In genomic region chr17:84511682-84512515, GRCm38 (mm10) we compare ENCODE assay signal across 8 mouse cellular contexts. TPM values are rescaled to one million over a fixed set of nuclear protein-coding genes. Genes with fewer than 3 reads are reported as not detected.
A peak's percentile ranks its signal among the peaks of the same experiment; 100 is the strongest.
DNase-seq lines count a peak whose midpoint lies in the region; ATAC-seq and TF ChIP-seq lines count a peak whose summit lies in the region.

TSS of gene Plekhh2 (plus strand) at chr17:84511895.

- peak within 1 kb of the TSS; percentile 32; the same call in 1 of the 2 replicates for H3K27ac ChIP-seq in hindbrain, postnatal 0 days

- peak within 1 kb of the TSS; percentile 70 for H3K9ac ChIP-seq in hindbrain, postnatal 0 days (replicated peaks; ENCODE audit: low read length)

- under 1% methylated on average over 77 of the region's 79 CpGs for WGBS in hindbrain, postnatal 0 days

- peak; percentile 68 for ATAC-seq in common myeloid progenitor, adult 5-6 weeks (replicated peaks; ENCODE audit: low read depth, poor library complexity, severe bottlenecking)
- peak; percentile 91 for ATAC-seq in hindbrain, postnatal 0 days
- ATAC-seq in monocyte, adult 5-6 weeks (replicated peaks; ENCODE audit: insufficient number of reproducible peaks, low FRiP score, low TSS enrichment, poor library complexity, severe bottlenecking) = no peak

- TF ChIP-seq CTCF in hindbrain, postnatal 0 days (IDR thresholded peaks at IDR 0.05; ENCODE audit: low read depth) = peak; percentile 28

- no peaks in the 10 kb centered on the region for H3K9me3 ChIP-seq in hindbrain, postnatal 0 days (ENCODE audit: low read length)

- H3K4me2 ChIP-seq in hindbrain, postnatal 0 days (ENCODE audit: low read depth, low read length) = peak within 1 kb of the TSS; percentile 78

- H3K36me3 ChIP-seq in hindbrain, postnatal 0 days (ENCODE audit: insufficient read depth, low read length) = no peaks in the 10 kb centered on the region

- H3K4me1 ChIP-seq in hindbrain, postnatal 0 days (ENCODE audit: insufficient read depth, low read length) = peaks cover 10% of the 10 kb centered on the region; the same call in 1 of the 2 replicates

- peak within 1 kb of the TSS; percentile 78 for H3K4me3 ChIP-seq in hindbrain, postnatal 0 days (ENCODE audit: low read length)

- peak; percentile 67 to 69 for DNase-seq in adrenal gland, adult 18-20 months (ENCODE audit: low spot score in 2 of 2)
- peak; percentile 87 for DNase-seq in gastrocnemius, postnatal 10 days
- peak; percentile 90 for DNase-seq in hindbrain, postnatal 0 days (ENCODE audit: low spot score)
- peak; percentile 69 to 73 for DNase-seq in left cerebral cortex, adult 8-10 months (ENCODE audit: low spot score in 2 of 2)
- DNase-seq in lung, postnatal 4 days = peak; percentile 90 to 93
- DNase-seq in right cerebral cortex, adult 2 months (ENCODE audit: low spot score in 2 of 2) = peak; percentile 83 to 84

- H3K27me3 ChIP-seq in hindbrain, postnatal 0 days (ENCODE audit: insufficient read depth, low read length) = no peaks in the 10 kb centered on the region

RNA-seq across cellular contexts. Expression of gene Plekhh2, which starts in this region (rescaled TPM):
- 1 to 10 TPM; 2.5 to 3.9 TPM for total RNA-seq in adrenal gland, adult 18-20 months (2021)
- total RNA-seq in common myeloid progenitor, adult 5-6 weeks (2017) = not detected in 2 replicates
- 1 to 10 TPM; 8.1 to 9.0 TPM for total RNA-seq in gastrocnemius, postnatal 10 days (2021)
- total RNA-seq in hindbrain, postnatal 0 days (2014; rRNA removed) = 2.6 and 3.7 TPM in 2 replicates
- 1.3 and 1.6 TPM in 2 replicates for polyA plus RNA-seq in hindbrain, postnatal 0 days (2015; fragmentation: Nextera tagmentation; extraction: Ambion mirVana)
- 1 to 10 TPM; 5.0 to 6.0 (median 6.0) TPM for total RNA-seq in left cerebral cortex, adult 8-10 months (2022)
- 0.10 TPM in 1 of 3 replicates, not detected in the others for total RNA-seq in monocyte, adult 5-6 weeks (2017)

Comparison
In these comparisons a context has a peak if more than half of its experiments do, and no peak if none do; other contexts are left out.
1. Peak in ATAC-seq in common myeloid progenitor, adult 5-6 weeks; RNA of the gene not detected or under 1 TPM.